18 mouse cellular contexts compared by ENCODE assay signal in the genomic region with DNA sequence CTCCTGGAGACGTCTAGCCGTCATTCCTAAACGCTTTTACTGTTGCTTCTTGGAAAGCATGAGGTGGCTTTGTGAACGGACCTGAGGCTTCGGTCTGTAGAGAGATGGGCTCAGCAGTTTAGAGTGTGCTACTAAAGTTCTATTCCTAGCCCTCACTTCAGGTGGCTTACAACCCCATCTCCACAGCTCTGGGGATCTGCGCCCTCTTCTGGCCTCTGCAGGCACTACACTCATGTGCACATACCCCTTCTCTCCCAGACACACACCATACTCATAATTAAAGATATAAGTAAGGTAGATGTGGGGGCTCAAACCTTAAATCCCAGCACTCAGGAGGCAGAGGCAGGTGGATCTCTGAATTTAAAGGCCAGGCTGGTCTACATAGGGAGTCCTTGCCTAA. TPM values are rescaled to one million over a fixed set of nuclear protein-coding genes. Genes with fewer than 3 reads are reported as not detected.
DNase-seq lines count a peak whose midpoint lies in the region; ATAC-seq and TF ChIP-seq lines count a peak whose summit lies in the region.
"Had no signal": no experiment of that assay in that cellular context is flagged by ENCODE, and none has a peak within 500 bp of the region (broad histone marks: within the 10 kb centered on the region; RNA-seq: fewer than 3 reads in every experiment).

No protein-coding gene starts in this region.

- no peak overlapping the region for H3K4me2 ChIP-seq in neural tube, embryonic 15.5 days
- H3K4me2 ChIP-seq in midbrain, embryonic 13.5 days (replicated peaks): no peak overlapping the region
- H3K4me2 ChIP-seq: heart, embryonic 15.5 days; hindbrain, embryonic 12.5 days; neural tube, embryonic 12.5 days had no signal

- 99% methylated on average over 6 of the region's 6 CpGs for WGBS in kidney, adult 2 months
- 98% methylated on average over 6 of the region's 6 CpGs for WGBS in neural tube, embryonic 15.5 days
- 100% methylated on average over 6 of the region's 6 CpGs for WGBS in midbrain, embryonic 13.5 days

- H3K9me3 ChIP-seq in neural tube, embryonic 15.5 days (replicated peaks): no peaks in the 10 kb centered on the region
- 0 out of 2 replicates have a peak, but pooled peaks cover 4% of the 10 kb centered on the region for H3K9me3 ChIP-seq in midbrain, embryonic 13.5 days
- H3K9me3 ChIP-seq: heart, embryonic 15.5 days; hindbrain, embryonic 12.5 days; limb, embryonic 10.5 days; neural tube, embryonic 12.5 days had no signal

- H3K27me3 ChIP-seq in kidney, adult 2 months (replicated peaks; ENCODE audit: control insufficient read depth, insufficient read depth, low read length): no peaks in the 10 kb centered on the region
- H3K27me3 ChIP-seq in neural tube, embryonic 15.5 days (replicated peaks): no peaks in the 10 kb centered on the region
- no peaks in the 10 kb centered on the region for H3K27me3 ChIP-seq in midbrain, embryonic 13.5 days
- H3K27me3 ChIP-seq: heart, embryonic 15.5 days; hindbrain, embryonic 12.5 days; neural tube, embryonic 12.5 days had no signal

- H3K27ac ChIP-seq in kidney, adult 2 months (ENCODE audit: insufficient read depth, low read depth, low read length): no peak overlapping the region
- H3K27ac ChIP-seq in neural tube, embryonic 15.5 days (replicated peaks): no peak overlapping the region
- no peak overlapping the region for H3K27ac ChIP-seq in midbrain, embryonic 13.5 days
- H3K27ac ChIP-seq: forebrain, embryonic 10.5 days; heart, embryonic 15.5 days; hindbrain, embryonic 12.5 days; limb, embryonic 10.5 days; neural tube, embryonic 12.5 days had no signal

- H3K4me3 ChIP-seq in kidney, adult 2 months (ENCODE audit: insufficient read depth, low read depth, low read length): no peak overlapping the region
- no peak overlapping the region for H3K4me3 ChIP-seq in neural tube, embryonic 15.5 days (replicated peaks)
- no peak overlapping the region for H3K4me3 ChIP-seq in midbrain, embryonic 13.5 days (replicated peaks)
- H3K4me3 ChIP-seq: forebrain, embryonic 10.5 days; heart, embryonic 15.5 days; hindbrain, embryonic 12.5 days; limb, embryonic 10.5 days; neural tube, embryonic 12.5 days had no signal

- H3K4me1 ChIP-seq in kidney, adult 2 months (ENCODE audit: control insufficient read depth, insufficient read depth, low read length): no peaks in the 10 kb centered on the region
- no peaks in the 10 kb centered on the region for H3K4me1 ChIP-seq in neural tube, embryonic 15.5 days
- no peaks in the 10 kb centered on the region for H3K4me1 ChIP-seq in midbrain, embryonic 13.5 days (replicated peaks)
- H3K4me1 ChIP-seq: forebrain, embryonic 10.5 days; heart, embryonic 15.5 days; limb, embryonic 10.5 days; neural tube, embryonic 12.5 days had no signal

- H3K9ac ChIP-seq in neural tube, embryonic 15.5 days (replicated peaks): no peak overlapping the region
- no peak overlapping the region for H3K9ac ChIP-seq in midbrain, embryonic 13.5 days (replicated peaks)
- H3K9ac ChIP-seq: heart, embryonic 15.5 days; hindbrain, embryonic 12.5 days; neural tube, embryonic 12.5 days had no signal

- no peak for TF ChIP-seq POLR2A in kidney, adult 2 months (IDR thresholded peaks at IDR 0.05; ENCODE audit: low read depth, low read length)

- 0 out of 2 replicates have a peak, but pooled peaks have one; percentile 7 for TF ChIP-seq CTCF in kidney, adult 2 months (conservative IDR thresholded peaks at IDR 0.05; ENCODE audit: insufficient read depth, insufficient read length, low read depth, low read length)

- peak; percentile 47; the same call in 1 of the 2 replicates for ATAC-seq in common myeloid progenitor, adult 5-6 weeks (replicated peaks; ENCODE audit: low read depth, poor library complexity, severe bottlenecking)
- no peak for ATAC-seq in neural tube, embryonic 15.5 days (ENCODE audit: low FRiP score)
- no peak for ATAC-seq in midbrain, embryonic 13.5 days
- ATAC-seq: midbrain, embryonic 16.5 days had no signal

- no peak for DNase-seq in kidney, adult 2 months
- no peak for DNase-seq in kidney, postnatal 14 days
- DNase-seq in thymus, postnatal 25 days: peak; percentile 7
- no peak for DNase-seq in thymus, postnatal 0 days (ENCODE audit: low spot score)
- DNase-seq: adrenal gland, adult 8-10 months; kidney, adult 11 months; kidney, postnatal 4 days; lung, adult 18-20 months; lung, postnatal 4 days had no signal

- no peaks in the 10 kb centered on the region for H3K36me3 ChIP-seq in kidney, adult 2 months (ENCODE audit: control insufficient read depth, insufficient read depth, low read length)
- peaks cover 35% of the 10 kb centered on the region for H3K36me3 ChIP-seq in neural tube, embryonic 15.5 days
- peaks cover 68% of the 10 kb centered on the region for H3K36me3 ChIP-seq in midbrain, embryonic 13.5 days

RNA-seq across cellular contexts. Expression of a gene that starts 34.8 kb away (rescaled TPM):
- 12.1 and 12.7 TPM in 2 replicates for polyA plus RNA-seq in kidney, adult 2 months (2012; rRNA removed)
- polyA plus RNA-seq in thymus, postnatal 0 days (2015; fragmentation: Nextera tagmentation; extraction: Ambion mirVana): 24.3 and 25.2 TPM in 2 replicates
- 35.8 and 43.0 TPM in 2 replicates for total RNA-seq in common myeloid progenitor, adult 5-6 weeks (2017)
- 21.0 and 21.9 TPM in 2 replicates for polyA plus RNA-seq in neural tube, embryonic 15.5 days (2015; fragmentation: Nextera tagmentation; extraction: Ambion mirVana)
- 24.8 and 25.4 TPM in 2 replicates for polyA plus RNA-seq in midbrain, embryonic 13.5 days (2015; fragmentation: Nextera tagmentation; extraction: Ambion mirVana)

RNA-seq across cellular contexts. Expression of a gene that starts 34.9 kb away (rescaled TPM):
- 33.7 and 40.7 TPM in 2 replicates for polyA plus RNA-seq in kidney, adult 2 months (2012; rRNA removed)
- 84.0 and 91.6 TPM in 2 replicates for polyA plus RNA-seq in thymus, postnatal 0 days (2015; fragmentation: Nextera tagmentation; extraction: Ambion mirVana)
- 107 and 134 TPM in 2 replicates for total RNA-seq in common myeloid progenitor, adult 5-6 weeks (2017)
- 60.6 and 64.6 TPM in 2 replicates for polyA plus RNA-seq in neural tube, embryonic 15.5 days (2015; fragmentation: Nextera tagmentation; extraction: Ambion mirVana)
- polyA plus RNA-seq in midbrain, embryonic 13.5 days (2015; fragmentation: Nextera tagmentation; extraction: Ambion mirVana): 61.2 and 63.6 TPM in 2 replicates
